Mouse (Mus musculus) lung, embryonic 15.5 days (tissue): Measurements from ENCODE around the gene Chd4. TPM values are rescaled to one million over a fixed set of nuclear protein-coding genes. Genes with fewer than 3 reads are reported as not detected.

Experiments used
- ATAC-seq: fragments of 200-750 bp; cut with Nextera tagmentation; 2 replicates; pipeline ENCODE4 v1.8.0; 2017; ENCODE audit warnings: moderate number of reproducible peaks, borderline replicate concordance; ENCODE audit not compliant: low FRiP score, low TSS enrichment; ENCODE audit errors: extremely low read depth
- H3K27ac ChIP-seq: fragments of 300-500 bp; sonication (generic); 2 replicates; pipeline ENCODE4 v1.5.1; 2015; ENCODE audit warnings: moderate library complexity, mild to moderate bottlenecking, inconsistent platforms
- H3K27me3 ChIP-seq: fragments of 300-500 bp; sonication (generic); 2 replicates; pipeline ENCODE4 v1.6.1; 2015; ENCODE audit warnings: inconsistent platforms
- H3K36me3 ChIP-seq: fragments of 300-500 bp; sonication (generic); 2 replicates; pipeline ENCODE4 v1.6.1; 2015; ENCODE audit warnings: inconsistent platforms
- H3K4me1 ChIP-seq: fragments of 300-500 bp; sonication (generic); 2 replicates; pipeline ENCODE4 v1.6.1; 2015; ENCODE audit warnings: inconsistent platforms
- H3K4me2 ChIP-seq: fragments of 300-500 bp; sonication (generic); 2 replicates; pipeline ENCODE4 v1.6.1; 2015; ENCODE audit warnings: inconsistent platforms, mild to moderate bottlenecking, moderate library complexity
- H3K4me3 ChIP-seq: fragments of 300-500 bp; sonication (generic); 2 replicates; pipeline ENCODE4 v1.5.1; 2015; ENCODE audit warnings: mild to moderate bottlenecking, inconsistent platforms
- H3K9ac ChIP-seq: fragments of 300-500 bp; sonication (generic); 2 replicates; pipeline ENCODE4 v1.6.1; 2015; ENCODE audit warnings: inconsistent platforms
- H3K9me3 ChIP-seq: fragments of 300-500 bp; sonication (generic); 2 replicates; pipeline ENCODE4 v1.6.1; 2016; ENCODE audit warnings: inconsistent platforms
- WGBS: fragments of 180-500 bp; shearing (Covaris S2); methylation state at CpG from one replicate; pipeline ENCODE4 v1.1.7; 2015; 5-methylcytosine and 5-hydroxymethylcytosine counted together
- polyA plus RNA-seq: library from polyadenylated mRNA; unstranded; fragments of >200 nt; fragmentation: Nextera tagmentation; extraction: Ambion mirVana; gene quantifications from 2 replicates; pipeline ENCODE4 v1.2.1, GENCODE M21; 2015

Chd4 gene
- polyA plus RNA-seq, 1 experiment from 2014 or later: 69.3 TPM

GRCm38 (mm10) chr6:125073825-125074224, 22.0 kb upstream of the Chd4 start:
- no peak for ATAC-seq
- Histone ChIP-seq H3K4me2 (no peak overlapping the region), H3K4me3 (no peak overlapping the region), H3K9me3 (no peaks in the 10 kb centered on the region), H3K4me1 (peaks cover 8% of the 10 kb centered on the region; the same call in 1 of the 2 replicates), H3K27me3 (peaks cover 3% of the 10 kb centered on the region; the same call in 1 of the 2 replicates), H3K9ac (no peak overlapping the region), H3K27ac (no peak overlapping the region), H3K36me3 (no peaks in the 10 kb centered on the region)
- WGBS: 69% methylated on average over 7 of the region's 8 CpGs

DNA sequence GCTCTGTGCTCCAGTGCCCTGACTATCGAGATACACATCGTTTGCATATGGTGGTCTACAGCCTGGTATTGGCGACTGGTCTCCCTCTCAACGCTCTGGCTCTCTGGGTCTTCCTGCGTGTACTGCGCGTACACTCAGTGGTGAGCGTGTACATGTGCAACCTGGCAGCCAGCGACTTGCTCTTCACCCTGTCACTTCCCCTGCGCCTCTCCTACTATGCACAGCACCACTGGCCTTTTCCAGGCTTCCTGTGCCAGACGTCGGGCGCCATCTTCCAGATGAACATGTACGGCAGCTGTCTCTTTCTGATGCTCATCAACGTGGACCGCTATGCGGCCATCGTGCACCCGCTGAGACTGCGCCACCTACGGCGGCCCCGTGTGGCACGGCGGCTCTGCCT, 14.4 kb upstream of the Chd4 start:
- Histone ChIP-seq H3K4me1 (peaks cover 8% of the 10 kb centered on the region; the same call in 1 of the 2 replicates), H3K9me3 (no peaks in the 10 kb centered on the region), H3K4me2 (peak overlapping the region; percentile 66), H3K27me3 (no peaks in the 10 kb centered on the region), H3K27ac (peak overlapping the region; percentile 39; the same call in 1 of the 2 replicates), H3K36me3 (no peaks in the 10 kb centered on the region), H3K4me3 (peak overlapping the region; percentile 39), H3K9ac (peak overlapping the region; percentile 37)
- ATAC-seq: no peak; the same call in 1 of the 2 replicates
- WGBS: 23% methylated on average over 25 of the region's 25 CpGs

GRCm38 (mm10) chr6:125081797-125082560, 13.8 kb upstream of the Chd4 start:
- Histone ChIP-seq H3K27ac (peak overlapping the region; percentile 39; the same call in 1 of the 2 replicates), H3K36me3 (no peaks in the 10 kb centered on the region), H3K9ac (peak overlapping the region; percentile 37), H3K4me3 (peak overlapping the region; percentile 39), H3K4me2 (peak overlapping the region; percentile 66), H3K27me3 (no peaks in the 10 kb centered on the region), H3K4me1 (peaks cover 8% of the 10 kb centered on the region; the same call in 1 of the 2 replicates), H3K9me3 (no peaks in the 10 kb centered on the region)
- peak; percentile 92 for ATAC-seq
- WGBS: 24% methylated on average over 45 of the region's 45 CpGs

DNA sequence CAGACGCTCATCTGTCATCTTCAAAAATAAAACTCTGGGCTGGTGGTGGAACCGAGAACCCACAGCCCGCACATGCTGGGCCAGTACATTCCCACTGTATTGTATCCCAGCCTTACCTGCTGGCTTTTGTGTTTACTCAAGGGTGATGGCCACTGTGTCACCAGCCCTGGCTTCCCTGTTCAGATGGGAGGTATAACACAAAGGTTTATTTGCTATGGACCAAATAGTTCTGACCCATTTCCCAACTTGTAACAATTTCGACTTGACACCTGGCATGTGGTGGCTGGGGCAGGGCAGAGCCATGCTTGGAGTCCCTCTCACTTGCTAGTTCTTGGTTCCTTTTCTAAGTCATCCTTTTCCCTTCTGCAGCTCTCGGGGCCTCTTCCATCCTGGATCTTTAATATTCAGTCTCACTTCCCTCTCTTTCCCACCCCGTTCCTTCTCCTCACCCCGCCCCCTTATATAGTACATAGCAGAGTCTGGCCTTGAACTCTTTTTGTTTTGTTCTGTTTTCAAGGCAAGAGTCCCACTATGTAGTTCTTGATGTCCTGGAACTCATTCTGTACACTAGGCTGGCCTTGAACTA, 12.9 kb upstream of the Chd4 start:
- H3K27ac ChIP-seq: no peak overlapping the region
- H3K4me2 ChIP-seq: no peak overlapping the region
- H3K9me3 ChIP-seq: no peaks in the 10 kb centered on the region
- no peaks in the 10 kb centered on the region for H3K36me3 ChIP-seq
- H3K4me3 ChIP-seq: no peak overlapping the region
- WGBS: 81% methylated on average over 7 of the region's 7 CpGs
- H3K9ac ChIP-seq: no peak overlapping the region
- ATAC-seq: no peak
- no peaks in the 10 kb centered on the region for H3K27me3 ChIP-seq
- H3K4me1 ChIP-seq: peaks cover 12% of the 10 kb centered on the region; the same call in 1 of the 2 replicates

DNA sequence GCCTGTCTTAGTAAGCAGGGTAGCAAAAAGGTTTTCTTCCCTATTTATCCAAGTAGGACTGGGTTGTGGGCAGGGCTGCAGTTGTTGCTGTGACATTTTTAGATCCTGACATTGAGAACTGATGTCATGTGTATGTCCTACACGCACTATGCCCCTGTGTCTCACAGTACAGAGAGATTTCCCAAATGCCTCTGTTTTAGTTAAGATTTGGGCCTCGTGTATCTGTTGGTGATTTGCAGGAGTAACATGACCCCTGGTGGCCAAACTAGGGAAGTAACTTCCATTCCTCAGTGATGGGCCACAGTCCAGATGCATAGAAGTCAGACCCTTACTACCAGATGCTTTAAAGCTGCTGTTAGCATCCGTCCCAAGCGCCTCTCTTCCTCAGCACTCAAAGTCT, 11.4 kb upstream of the Chd4 start:
- H3K4me3 ChIP-seq: no peak overlapping the region
- peaks cover 24% of the 10 kb centered on the region for H3K4me1 ChIP-seq
- H3K27ac ChIP-seq: no peak overlapping the region
- H3K36me3 ChIP-seq: no peaks in the 10 kb centered on the region
- no peaks in the 10 kb centered on the region for H3K27me3 ChIP-seq
- ATAC-seq: no peak
- H3K9ac ChIP-seq: peak overlapping the region; percentile 5; the same call in 1 of the 2 replicates
- no peaks in the 10 kb centered on the region for H3K9me3 ChIP-seq
- H3K4me2 ChIP-seq: no peak overlapping the region
- WGBS: 2% methylated on average over 4 of the region's 4 CpGs

DNA sequence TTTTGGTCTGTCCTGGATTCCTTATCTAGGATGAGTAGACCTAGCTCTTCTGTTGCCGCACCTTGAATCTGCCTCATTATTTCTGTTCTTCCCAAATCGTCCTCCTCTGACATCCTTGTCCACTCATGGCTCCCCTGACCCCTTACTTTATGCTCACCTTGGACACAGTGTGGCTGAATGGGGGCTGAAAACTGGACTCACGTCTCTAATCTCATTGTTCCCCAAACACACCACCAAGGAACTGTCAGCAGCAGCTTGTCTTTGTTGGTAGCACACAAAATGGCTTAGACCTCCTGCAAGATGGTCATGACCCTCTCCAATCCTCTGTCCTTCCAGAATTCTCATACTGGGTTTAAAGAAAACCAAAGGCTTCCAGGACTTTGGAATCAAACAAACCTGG, 7.8 kb upstream of the Chd4 start:
- no peak for ATAC-seq
- WGBS: 59% methylated on average over 3 of the region's 3 CpGs
- H3K27me3 ChIP-seq: no peaks in the 10 kb centered on the region
- H3K4me1 ChIP-seq: peaks cover 40% of the 10 kb centered on the region
- H3K9ac ChIP-seq: no peak overlapping the region
- H3K4me3 ChIP-seq: no peak overlapping the region
- peak overlapping the region; percentile 97 for H3K27ac ChIP-seq
- no peaks in the 10 kb centered on the region for H3K9me3 ChIP-seq
- no peaks in the 10 kb centered on the region for H3K36me3 ChIP-seq
- H3K4me2 ChIP-seq: no peak overlapping the region

DNA sequence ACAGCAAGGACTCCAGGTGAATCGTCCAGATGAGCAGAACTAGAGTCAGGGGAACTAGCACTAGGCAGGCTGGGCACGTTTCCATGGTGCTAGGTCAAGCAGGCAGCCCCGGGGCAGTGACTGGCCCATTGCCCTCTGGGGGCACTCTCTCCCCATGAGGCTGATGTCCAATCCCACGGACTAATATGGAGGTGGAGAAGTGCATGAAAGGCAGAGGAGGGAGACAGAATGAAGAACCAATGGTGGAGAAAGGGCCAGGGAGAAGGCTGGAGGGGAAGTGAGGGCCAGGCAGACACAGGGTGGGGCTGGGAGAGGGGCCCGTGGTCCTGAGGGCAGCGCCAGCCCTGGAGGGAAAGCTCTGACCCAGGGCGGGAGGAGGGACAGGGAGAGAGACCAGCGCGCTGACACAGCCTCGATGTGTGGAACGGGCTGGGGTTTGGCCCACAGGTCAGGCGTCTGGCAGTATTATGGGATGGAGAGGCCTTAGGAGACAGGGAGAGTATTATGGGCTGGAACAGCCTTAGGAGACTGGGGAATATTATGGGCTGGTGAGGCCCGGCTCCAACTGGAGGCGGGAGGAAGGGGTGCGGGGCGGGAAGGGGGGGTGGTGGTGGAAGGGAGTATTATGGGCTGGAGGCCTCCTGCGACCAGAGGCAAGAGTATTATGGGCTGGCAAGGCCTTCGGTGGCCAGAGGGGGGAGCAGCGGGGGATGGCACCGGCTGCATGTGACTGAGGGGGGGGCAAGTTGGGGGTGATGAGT, 7.0 kb upstream of the Chd4 start:
- WGBS: 1% methylated on average over 20 of the region's 20 CpGs
- ATAC-seq: peak; percentile 89
- Histone ChIP-seq H3K4me1 (peaks cover 40% of the 10 kb centered on the region), H3K27me3 (no peaks in the 10 kb centered on the region), H3K27ac (peak overlapping the region; percentile 97), H3K36me3 (no peaks in the 10 kb centered on the region), H3K9me3 (no peaks in the 10 kb centered on the region), H3K4me3 (peak overlapping the region; percentile 27; the same call in 1 of the 2 replicates), H3K4me2 (peak overlapping the region; percentile 63), H3K9ac (no peak overlapping the region; the same call in 1 of the 2 replicates)

GRCm38 (mm10) chr6:125089521-125090321, 6.1 kb upstream of the Chd4 start:
- no peaks in the 10 kb centered on the region for H3K9me3 ChIP-seq
- H3K9ac ChIP-seq: peak overlapping the region; percentile 42
- no peaks in the 10 kb centered on the region for H3K36me3 ChIP-seq
- WGBS: 2% methylated on average over 15 of the region's 15 CpGs
- H3K4me2 ChIP-seq: peak overlapping the region; percentile 63
- peaks cover 36% of the 10 kb centered on the region for H3K4me1 ChIP-seq
- no peaks in the 10 kb centered on the region for H3K27me3 ChIP-seq
- peak overlapping the region; percentile 97 for H3K27ac ChIP-seq
- peak; percentile 76 for ATAC-seq
- peak overlapping the region; percentile 27 for H3K4me3 ChIP-seq

GRCm38 (mm10) chr6:125090341-125091085, 5.3 kb upstream of the Chd4 start:
- Histone ChIP-seq H3K27ac (peak overlapping the region; percentile 97), H3K36me3 (no peaks in the 10 kb centered on the region), H3K4me2 (peak overlapping the region; percentile 63), H3K4me3 (0 out of 2 replicates have a peak overlapping the region, but pooled peaks have one; percentile 27), H3K4me1 (peaks cover 42% of the 10 kb centered on the region), H3K9me3 (no peaks in the 10 kb centered on the region), H3K9ac (peak overlapping the region; percentile 30), H3K27me3 (no peaks in the 10 kb centered on the region)
- ATAC-seq: no peak
- WGBS: 51% methylated on average over 10 of the region's 10 CpGs

- no peak overlapping the region for H3K9ac ChIP-seq
These were observed 3.4 kb upstream of the Chd4 start for GRCm38 (mm10) chr6:125092372-125092771.

More at GRCm38 (mm10) chr6:125092372-125092771, 3.4 kb upstream of the Chd4 start:
- ATAC-seq: no peak
- Histone ChIP-seq H3K27ac (peak overlapping the region; percentile 1; the same call in 1 of the 2 replicates), H3K36me3 (no peaks in the 10 kb centered on the region), H3K27me3 (no peaks in the 10 kb centered on the region), H3K4me2 (no peak overlapping the region), H3K4me3 (no peak overlapping the region), H3K4me1 (peaks cover 41% of the 10 kb centered on the region), H3K9me3 (no peaks in the 10 kb centered on the region)
- 75% methylated on average over 5 of the region's 5 CpGs for WGBS
